Mouse (Mus musculus) thymus, postnatal 4 days (tissue): ENCODE results near the gene Hspb7.

Experiments used
- DNase-seq: peaks from one replicate; pipeline ENCODE4 v3.0.0; 2021

The Hspb7 gene

GRCm38 (mm10) chr4:141420192-141420829, at the start of gene Hspb7:
TSS of gene Hspb7 (plus strand) at chr4:141420779.
- no peak for DNase-seq

GRCm38 (mm10) chr4:141372426-141372825, 48.2 kb upstream of the Hspb7 start:
- no peak for DNase-seq

GRCm38 (mm10) chr4:141379674-141380073, 40.9 kb upstream of the Hspb7 start:
- no peak for DNase-seq

- DNase-seq, result peak; percentile 74
These were observed 38.2 kb upstream of the Hspb7 start for GRCm38 (mm10) chr4:141382406-141382805.

GRCm38 (mm10) chr4:141385275-141385674, 35.3 kb upstream of the Hspb7 start:
- DNase-seq, result peak; percentile 53

GRCm38 (mm10) chr4:141386150-141386549, 34.4 kb upstream of the Hspb7 start:
- no peak for DNase-seq

GRCm38 (mm10) chr4:141387093-141387784, 33.3 kb upstream of the Hspb7 start:
- peak; percentile 86 for DNase-seq

- no peak for DNase-seq
These were observed 32.6 kb upstream of the Hspb7 start for GRCm38 (mm10) chr4:141387933-141388332.

- no peak for DNase-seq
These were observed 31.0 kb upstream of the Hspb7 start for GRCm38 (mm10) chr4:141389366-141390150.

GRCm38 (mm10) chr4:141391293-141391692, 29.3 kb upstream of the Hspb7 start:
- no peak for DNase-seq

- DNase-seq, result peak; percentile 51
These were observed 25.8 kb upstream of the Hspb7 start for GRCm38 (mm10) chr4:141394751-141395150.

GRCm38 (mm10) chr4:141397861-141398260, 22.7 kb upstream of the Hspb7 start:
- DNase-seq, result no peak

GRCm38 (mm10) chr4:141398545-141398944, 22.0 kb upstream of the Hspb7 start, which contains the start of gene Clcnka:
TSS of gene Clcnka (minus strand) at chr4:141398724.
- no peak for DNase-seq

GRCm38 (mm10) chr4:141400171-141400570, 20.4 kb upstream of the Hspb7 start:
- no peak for DNase-seq

GRCm38 (mm10) chr4:141404518-141405313, 15.9 kb upstream of the Hspb7 start:
- peak; percentile 90 for DNase-seq

- no peak for DNase-seq
These were observed 15.3 kb upstream of the Hspb7 start for GRCm38 (mm10) chr4:141405314-141405622.

- DNase-seq, result peak; percentile 70
These were observed 13.9 kb upstream of the Hspb7 start for GRCm38 (mm10) chr4:141406516-141407299.

GRCm38 (mm10) chr4:141408577-141408976, 12.0 kb upstream of the Hspb7 start:
- no peak for DNase-seq

GRCm38 (mm10) chr4:141411430-141411992, 9.1 kb upstream of the Hspb7 start:
- peak; percentile 59 for DNase-seq

- no peak for DNase-seq
These were observed 4.7 kb upstream of the Hspb7 start, which contains the start of gene Clcnkb for GRCm38 (mm10) chr4:141415924-141416323. TSS of gene Clcnkb (minus strand) at chr4:141416014.

- no peak for DNase-seq
These were observed 984 bp upstream of the Hspb7 start for GRCm38 (mm10) chr4:141419398-141420191.
